Mouse (Mus musculus): ENCODE results near the gene Thg1l. TPM values are rescaled to one million over a fixed set of nuclear protein-coding genes. Genes with fewer than 3 reads are reported as not detected.

Thg1l gene
- total RNA-seq, 1 experiment: 25.7 TPM

DNA sequence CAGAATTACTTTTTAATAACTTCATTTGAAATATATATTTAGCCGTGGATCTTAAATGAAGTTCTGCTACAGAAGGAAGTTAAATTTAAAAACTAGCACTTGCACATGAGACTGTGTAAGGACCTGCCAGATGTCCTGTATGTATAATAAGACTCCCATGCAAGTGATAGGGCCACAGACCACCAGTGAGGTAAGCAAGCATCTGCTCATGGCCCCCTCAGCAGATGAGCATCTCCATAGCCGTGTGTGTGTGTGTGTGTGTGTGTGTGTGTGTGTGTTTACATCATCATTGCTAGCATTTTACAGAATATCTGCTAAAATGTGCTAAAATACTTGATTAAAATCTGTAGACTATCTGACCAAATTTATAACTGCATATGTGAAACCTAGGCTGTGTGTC, 57.9 kb downstream of the Thg1l start:
- no peaks in the 10 kb centered on the region for H3K9me3 ChIP-seq (ENCODE audit: control insufficient read depth, insufficient read depth, low read depth, low read length)
- DNase-seq (ENCODE audit: low read depth, low spot score): no peak
- H3K4me3 ChIP-seq (ENCODE audit: insufficient read depth in 1 of 2, low read depth in 1 of 2, low read length in 2 of 2, poor library complexity in 1 of 2, severe bottlenecking in 1 of 2): no peak overlapping the region
- 0 out of 4 replicates have a peak, but pooled peaks cover 0 to 2% of the 10 kb centered on the region in 2 experiments for H3K4me1 ChIP-seq (ENCODE audit: control insufficient read depth in 2 of 2, insufficient read depth in 2 of 2, low read length in 2 of 2, poor library complexity in 1 of 2)
- H3K27ac ChIP-seq (ENCODE audit: insufficient read depth, low read depth, low read length, poor library complexity, severe bottlenecking): no peak overlapping the region
- H3K36me3 ChIP-seq (ENCODE audit: control insufficient read depth, insufficient read depth, low read length, poor library complexity, severe bottlenecking): peaks cover 22% of the 10 kb centered on the region
- no peak overlapping the region for H3K9ac ChIP-seq (ENCODE audit: insufficient read depth, low read depth, low read length, poor library complexity, severe bottlenecking)
- no peak for TF ChIP-seq ZC3H11A (IDR thresholded peaks at IDR 0.05; ENCODE audit: borderline replicate concordance, low read depth, low read length)
- in situ Hi-C loops (cut with MboI; ENCODE audit: low sequenced_read_pairs in 2 of 2, unreplicated experiment in 2 of 2): no loop called here

Other genes with a start within 250 kb of the Thg1l start
- gene Clint1, start 103.4 kb downstream of the Thg1l start, total RNA-seq (2012; rRNA removed): 31.0 and 40.7 TPM in 2 replicates
- 7.7 and 7.9 TPM in 2 replicates for gene Lsm11, start 10.6 kb downstream of the Thg1l start, total RNA-seq (2012; rRNA removed)
- gene Sox30, start 24.8 kb upstream of the Thg1l start, total RNA-seq (2012; rRNA removed): 0.04 and 0.21 TPM in 2 replicates
- gene Gm12166, start 96.8 kb upstream of the Thg1l start, total RNA-seq (2012; rRNA removed): 3.9 and 6.8 TPM in 2 replicates
- gene Adam19, start 100.5 kb upstream of the Thg1l start, total RNA-seq (2012; rRNA removed): 43.8 and 71.1 TPM in 2 replicates
- gene Nipal4, start 211.0 kb upstream of the Thg1l start, total RNA-seq (2012; rRNA removed): 1.7 and 2.1 TPM in 2 replicates